Mouse (Mus musculus) embryonic facial prominence, embryonic 11.5 days (tissue): ENCODE data around the gene Fam122a. TPM values are rescaled to one million over a fixed set of nuclear protein-coding genes. Genes with fewer than 3 reads are reported as not detected.

Source experiments
- ATAC-seq: fragments of 200-750 bp; cut with Nextera tagmentation; replicated peaks from 2 replicates; pipeline ENCODE4 v1.8.0; 2017; ENCODE audit warnings: low read depth; ENCODE audit not compliant: insufficient number of reproducible peaks, low FRiP score, low TSS enrichment
- DNase-seq: peaks from one replicate; pipeline ENCODE4 v3.0.0-alpha.2; 2015; ENCODE audit warnings: low spot score
- H3K27ac ChIP-seq: fragments of 300-500 bp; sonication (generic); replicated peaks from 2 replicates; pipeline ENCODE4 v1.5.1; 2014; ENCODE audit warnings: mild to moderate bottlenecking, low read depth, low read length, control low read depth
- H3K27me3 ChIP-seq: fragments of 300-500 bp; sonication (generic); 2 replicates; pipeline ENCODE4 v1.6.1; 2014; ENCODE audit warnings: mild to moderate bottlenecking, low read length, moderate library complexity, mixed read lengths; ENCODE audit not compliant: control insufficient read depth, insufficient read depth
- H3K36me3 ChIP-seq: fragments of 300-500 bp; sonication (generic); replicated peaks from 2 replicates; pipeline ENCODE4 v1.6.1; 2014; ENCODE audit warnings: low read depth, mild to moderate bottlenecking, low read length, moderate library complexity, mixed read lengths; ENCODE audit not compliant: control insufficient read depth, insufficient read depth
- H3K4me1 ChIP-seq: fragments of 300-500 bp; sonication (generic); 2 replicates; pipeline ENCODE4 v1.6.1; 2014; ENCODE audit warnings: low read length, mixed read lengths; ENCODE audit not compliant: control insufficient read depth, insufficient read depth
- H3K4me2 ChIP-seq: fragments of 300-500 bp; sonication (generic); 2 replicates; pipeline ENCODE4 v1.6.1; 2014; ENCODE audit warnings: low read depth, mild to moderate bottlenecking, control low read depth, low read length, moderate library complexity
- H3K4me3 ChIP-seq: fragments of 300-500 bp; sonication (generic); 2 replicates; pipeline ENCODE4 v1.5.1; 2014; ENCODE audit warnings: low read depth, low read length, control low read depth
- H3K9ac ChIP-seq: fragments of 300-500 bp; sonication (generic); replicated peaks from 2 replicates; pipeline ENCODE4 v1.6.1; 2014; ENCODE audit warnings: mild to moderate bottlenecking, control low read depth, low read length
- H3K9me3 ChIP-seq: fragments of 300-500 bp; sonication (generic); replicated peaks from 2 replicates; pipeline ENCODE4 v1.6.1; 2016; ENCODE audit warnings: mild to moderate bottlenecking, low read length, inconsistent platforms, mixed read lengths; ENCODE audit not compliant: control insufficient read depth
- WGBS: fragments of 180-500 bp; shearing (Covaris S2); extraction: QIAGEN DNeasy Blood & Tissue Kit; methylation state at CpG from one replicate; pipeline ENCODE4 v1.1.7; 2014; 5-methylcytosine and 5-hydroxymethylcytosine counted together
- polyA plus RNA-seq: library from polyadenylated mRNA; unstranded; fragments of >200 nt; fragmentation: Nextera tagmentation; extraction: Ambion mirVana; gene quantifications from 2 replicates; pipeline ENCODE4 v1.2.1, GENCODE M21; 2014

The Fam122a gene
- polyA plus RNA-seq, 1 experiment from 2014 or later, result 43.8 TPM

GRCm38 (mm10) chr19:24501525-24501924, 24.4 kb upstream of the Fam122a start:
- Histone ChIP-seq H3K9me3 (no peaks in the 10 kb centered on the region), H3K36me3 (no peaks in the 10 kb centered on the region)
- DNase-seq, result no peak

GRCm38 (mm10) chr19:24500431-24500830, 23.3 kb upstream of the Fam122a start:
- no peak overlapping the region for H3K4me3 ChIP-seq
- H3K4me2 ChIP-seq, result no peak overlapping the region
- H3K36me3 ChIP-seq, result no peaks in the 10 kb centered on the region
- DNase-seq, result no peak
- H3K4me1 ChIP-seq, result no peaks in the 10 kb centered on the region
- H3K27ac ChIP-seq, result no peak overlapping the region
- no peak for ATAC-seq
- no peak overlapping the region for H3K9ac ChIP-seq
- no peaks in the 10 kb centered on the region for H3K27me3 ChIP-seq
- H3K9me3 ChIP-seq, result no peaks in the 10 kb centered on the region
- WGBS, result 89% methylated on average over 5 of the region's 5 CpGs

More at GRCm38 (mm10) chr19:24501525-24501924, 24.4 kb upstream of the Fam122a start:
- ATAC-seq, result no peak
- Histone ChIP-seq H3K4me1 (no peaks in the 10 kb centered on the region), H3K27ac (no peak overlapping the region), H3K27me3 (no peaks in the 10 kb centered on the region), H3K9ac (no peak overlapping the region), H3K4me3 (no peak overlapping the region), H3K4me2 (no peak overlapping the region)

- no peaks in the 10 kb centered on the region for H3K4me1 ChIP-seq
- H3K27ac ChIP-seq, result no peak overlapping the region
- H3K27me3 ChIP-seq, result no peaks in the 10 kb centered on the region
- DNase-seq (no peak), ATAC-seq (no peak)
- no peaks in the 10 kb centered on the region for H3K36me3 ChIP-seq
- H3K9me3 ChIP-seq, result no peaks in the 10 kb centered on the region
- no peak overlapping the region for H3K4me3 ChIP-seq
- no peak overlapping the region for H3K4me2 ChIP-seq
- 79% methylated on average over 3 of the region's 3 CpGs for WGBS
- H3K9ac ChIP-seq, result no peak overlapping the region
Observed at GRCm38 (mm10) chr19:24499291-24499690, 22.1 kb upstream of the Fam122a start.

- ATAC-seq, result no peak
- WGBS, result 80% methylated on average over 4 of the region's 4 CpGs
- Histone ChIP-seq H3K9me3 (no peaks in the 10 kb centered on the region), H3K4me1 (no peaks in the 10 kb centered on the region), H3K4me2 (no peak overlapping the region), H3K36me3 (no peaks in the 10 kb centered on the region), H3K4me3 (no peak overlapping the region), H3K27me3 (no peaks in the 10 kb centered on the region), H3K27ac (no peak overlapping the region), H3K9ac (no peak overlapping the region)
- DNase-seq, result no peak
Observed at GRCm38 (mm10) chr19:24493887-24494286, 16.7 kb upstream of the Fam122a start.

GRCm38 (mm10) chr19:24491824-24492223, 14.7 kb upstream of the Fam122a start:
- Histone ChIP-seq H3K36me3 (no peaks in the 10 kb centered on the region), H3K9me3 (no peaks in the 10 kb centered on the region), H3K4me2 (no peak overlapping the region), H3K4me3 (no peak overlapping the region), H3K27ac (no peak overlapping the region), H3K9ac (no peak overlapping the region), H3K4me1 (no peaks in the 10 kb centered on the region), H3K27me3 (no peaks in the 10 kb centered on the region)
- no peak for ATAC-seq
- WGBS, result 28% methylated on average over 3 of the region's 3 CpGs
- no peak for DNase-seq

- Histone ChIP-seq H3K9ac (no peak overlapping the region), H3K27ac (no peak overlapping the region), H3K9me3 (no peaks in the 10 kb centered on the region), H3K36me3 (no peaks in the 10 kb centered on the region), H3K4me1 (no peaks in the 10 kb centered on the region), H3K27me3 (no peaks in the 10 kb centered on the region), H3K4me3 (no peak overlapping the region), H3K4me2 (no peak overlapping the region)
- ATAC-seq, result no peak
- WGBS, result 63% methylated on average over 5 of the region's 5 CpGs
- DNase-seq, result no peak
Observed at GRCm38 (mm10) chr19:24490275-24490674, 13.1 kb upstream of the Fam122a start.

GRCm38 (mm10) chr19:24486433-24487296, 9.5 kb upstream of the Fam122a start:
- no peaks in the 10 kb centered on the region for H3K36me3 ChIP-seq
- no peaks in the 10 kb centered on the region for H3K4me1 ChIP-seq
- ATAC-seq, result no peak
- no peaks in the 10 kb centered on the region for H3K27me3 ChIP-seq
- no peak for DNase-seq
- H3K4me3 ChIP-seq, result no peak overlapping the region
- 74% methylated on average over 8 of the region's 8 CpGs for WGBS
- H3K9ac ChIP-seq, result no peak overlapping the region
- no peak overlapping the region for H3K4me2 ChIP-seq
- H3K27ac ChIP-seq, result no peak overlapping the region
- no peaks in the 10 kb centered on the region for H3K9me3 ChIP-seq

GRCm38 (mm10) chr19:24484612-24485194, 7.5 kb upstream of the Fam122a start:
- no peak for ATAC-seq

More at GRCm38 (mm10) chr19:24484612-24485194, 7.5 kb upstream of the Fam122a start:
- no peak overlapping the region for H3K4me3 ChIP-seq
- H3K36me3 ChIP-seq, result no peaks in the 10 kb centered on the region
- no peaks in the 10 kb centered on the region for H3K9me3 ChIP-seq
- H3K9ac ChIP-seq, result no peak overlapping the region
- DNase-seq, result no peak
- H3K27me3 ChIP-seq, result no peaks in the 10 kb centered on the region
- 50% methylated on average over 4 of the region's 4 CpGs for WGBS
- H3K27ac ChIP-seq, result no peak overlapping the region
- H3K4me1 ChIP-seq, result no peaks in the 10 kb centered on the region
- no peak overlapping the region for H3K4me2 ChIP-seq
